Mouse (Mus musculus): ENCODE data around the gene Elmod1.
"Not testable (repeated sequence)": the region's sequence is repeated elsewhere in the genome, so short reads cannot be mapped to it uniquely, and the experiment has no call there.

Elmod1 gene

DNA sequence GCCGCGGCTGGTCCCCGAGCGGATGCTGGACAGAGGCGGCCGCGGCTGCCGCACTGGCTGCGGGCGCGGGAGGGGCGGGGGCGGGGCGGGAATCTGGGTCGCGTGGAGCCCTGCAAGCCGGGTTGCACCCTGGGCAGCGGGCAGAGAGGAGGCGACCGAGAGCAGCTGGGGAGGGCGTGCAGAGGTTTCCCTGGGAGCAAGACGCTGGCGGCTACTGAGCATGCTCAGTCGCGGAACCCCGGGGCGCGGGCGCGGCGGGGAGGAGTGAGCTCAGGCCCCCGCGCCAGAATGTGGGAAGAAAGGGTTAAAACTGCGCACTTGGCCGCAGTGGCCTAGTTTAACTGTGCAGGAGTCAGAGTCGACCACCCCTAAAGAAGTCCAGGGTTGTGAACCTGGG is at the start of gene Elmod1:
Elmod1 (minus strand) TSS at position 180 of the 397 bp plus-strand sequence.
- DNase-seq (ENCODE audit: low spot score in 2 of 2), result peak; percentile 49 to 69

DNA sequence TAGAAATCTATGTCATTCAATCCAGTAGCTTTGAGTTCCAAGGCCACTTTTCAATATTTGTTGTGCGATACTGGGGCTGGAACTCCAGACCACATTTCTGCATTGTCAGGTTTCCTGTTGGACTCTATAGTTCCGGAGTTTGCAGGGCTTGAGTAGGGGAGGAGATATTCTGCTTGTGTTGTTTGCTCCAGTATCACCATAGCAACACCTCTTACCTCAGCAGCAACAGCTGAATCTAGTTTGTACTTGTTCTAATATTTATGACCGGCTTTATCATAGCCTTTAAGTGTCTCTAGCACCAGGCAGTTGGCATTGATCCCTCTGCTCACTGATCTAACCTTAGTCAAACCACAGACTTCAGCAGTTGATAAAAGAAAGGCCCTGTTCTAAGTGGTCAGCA is 47.7 kb upstream of the Elmod1 start:
- DNase-seq (ENCODE audit: low spot score in 2 of 2), result no peak

DNA sequence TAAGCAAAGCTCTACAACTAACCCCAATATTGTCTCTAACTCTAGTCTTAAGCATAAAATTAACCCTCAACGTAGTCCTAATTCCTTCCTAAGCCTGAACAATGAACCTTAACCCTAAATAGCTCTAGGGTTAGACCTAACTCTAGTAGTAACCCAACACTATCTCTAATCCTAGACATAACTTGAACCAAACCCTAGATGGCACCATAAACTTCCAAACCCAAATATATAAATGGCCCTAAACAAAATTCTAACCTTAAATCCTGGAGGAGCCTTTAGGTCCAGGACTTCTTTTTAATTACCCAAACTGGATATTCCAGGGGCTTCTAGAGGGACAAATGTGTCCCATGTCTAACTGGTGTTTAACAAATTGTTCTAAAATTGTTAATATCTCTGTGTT is 19.4 kb upstream of the Elmod1 start:
- DNase-seq (ENCODE audit: low spot score in 2 of 2), result no peak

DNA sequence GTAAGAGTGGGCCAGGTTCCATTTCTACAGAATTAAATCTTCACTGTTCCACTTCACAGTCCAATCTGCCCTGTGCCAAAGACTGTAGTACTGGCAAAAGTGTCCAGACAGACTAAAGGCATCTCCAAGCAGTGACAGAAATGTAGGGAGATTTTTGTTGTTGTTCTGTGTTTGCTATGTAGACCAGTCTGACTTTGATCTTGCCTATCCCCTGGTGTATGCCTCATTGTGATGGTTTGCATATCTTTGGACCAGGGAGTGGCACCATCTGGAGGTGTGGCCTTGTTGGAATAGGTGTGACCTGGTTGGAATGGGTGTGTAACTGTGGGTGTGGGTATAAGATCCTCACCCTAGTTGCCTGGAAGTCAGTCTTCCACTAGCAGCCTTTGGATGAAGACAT is 17.5 kb upstream of the Elmod1 start:
- not testable (repeated sequence) for DNase-seq (ENCODE audit: low spot score in 2 of 2)

DNA sequence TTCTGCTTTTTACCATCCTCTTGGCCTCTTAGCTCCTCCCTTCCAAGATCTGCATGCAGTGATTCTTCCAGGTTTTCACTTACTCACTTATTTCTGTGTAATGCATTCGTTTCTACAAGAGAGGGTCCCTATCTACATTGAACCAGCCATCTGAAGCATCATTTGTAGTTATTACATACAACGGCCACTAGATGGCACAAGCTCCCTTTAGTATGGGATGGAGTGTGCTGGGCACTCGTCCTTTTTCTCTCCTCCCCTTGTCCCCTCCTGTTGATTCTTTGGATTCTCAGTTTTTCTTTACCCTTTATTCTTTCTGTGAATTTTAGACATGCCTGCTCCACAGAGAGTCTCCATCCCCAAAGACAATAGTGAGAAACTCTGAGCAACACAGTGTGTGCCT is 15.8 kb upstream of the Elmod1 start:
- peak in 1 of 2 experiments; percentile 23 for DNase-seq (ENCODE audit: low spot score in 2 of 2)

DNA sequence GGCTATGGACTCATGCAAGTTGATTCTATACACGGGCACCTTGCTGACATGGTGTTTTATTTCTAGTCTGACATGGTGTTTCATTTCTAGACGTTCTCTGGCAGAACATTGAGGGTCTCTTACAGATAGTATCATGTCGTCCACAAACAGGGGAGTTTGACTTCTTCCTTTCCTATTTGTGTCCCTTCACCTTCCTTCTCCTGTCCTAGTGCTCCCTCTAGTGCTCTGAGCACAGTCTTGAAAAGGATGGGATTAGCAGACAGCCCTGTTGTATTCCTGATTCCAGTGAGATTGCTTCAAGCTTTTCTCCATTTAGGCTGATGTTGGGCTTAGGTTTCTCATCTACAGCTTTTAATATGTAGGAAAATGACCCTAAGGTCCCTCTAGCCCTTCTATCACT is 11.9 kb upstream of the Elmod1 start:
- DNase-seq (ENCODE audit: low spot score in 2 of 2), result peak in 1 of 2 experiments; percentile 31

DNA sequence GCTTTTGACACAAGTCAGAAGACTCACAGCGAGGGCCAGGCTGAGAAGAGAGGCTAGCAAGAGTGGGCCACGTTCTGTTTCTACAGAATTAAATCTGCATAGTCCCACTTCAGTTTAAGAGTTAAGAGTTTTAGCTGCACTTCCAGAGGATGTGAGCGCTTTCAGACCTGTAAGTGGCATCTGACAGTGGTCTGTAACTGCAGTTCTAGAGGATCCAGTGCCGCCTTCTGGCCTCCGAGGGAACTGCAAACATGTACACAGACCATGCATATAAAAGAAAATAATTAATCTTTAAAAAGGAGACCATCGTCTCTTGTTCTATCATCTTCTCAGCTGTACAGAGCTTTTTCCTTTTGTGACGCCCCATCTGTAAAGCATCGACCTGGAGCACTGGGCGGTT is 9.8 kb upstream of the Elmod1 start:
- DNase-seq (ENCODE audit: low spot score in 2 of 2), result peak in 1 of 2 experiments; percentile 43

DNA sequence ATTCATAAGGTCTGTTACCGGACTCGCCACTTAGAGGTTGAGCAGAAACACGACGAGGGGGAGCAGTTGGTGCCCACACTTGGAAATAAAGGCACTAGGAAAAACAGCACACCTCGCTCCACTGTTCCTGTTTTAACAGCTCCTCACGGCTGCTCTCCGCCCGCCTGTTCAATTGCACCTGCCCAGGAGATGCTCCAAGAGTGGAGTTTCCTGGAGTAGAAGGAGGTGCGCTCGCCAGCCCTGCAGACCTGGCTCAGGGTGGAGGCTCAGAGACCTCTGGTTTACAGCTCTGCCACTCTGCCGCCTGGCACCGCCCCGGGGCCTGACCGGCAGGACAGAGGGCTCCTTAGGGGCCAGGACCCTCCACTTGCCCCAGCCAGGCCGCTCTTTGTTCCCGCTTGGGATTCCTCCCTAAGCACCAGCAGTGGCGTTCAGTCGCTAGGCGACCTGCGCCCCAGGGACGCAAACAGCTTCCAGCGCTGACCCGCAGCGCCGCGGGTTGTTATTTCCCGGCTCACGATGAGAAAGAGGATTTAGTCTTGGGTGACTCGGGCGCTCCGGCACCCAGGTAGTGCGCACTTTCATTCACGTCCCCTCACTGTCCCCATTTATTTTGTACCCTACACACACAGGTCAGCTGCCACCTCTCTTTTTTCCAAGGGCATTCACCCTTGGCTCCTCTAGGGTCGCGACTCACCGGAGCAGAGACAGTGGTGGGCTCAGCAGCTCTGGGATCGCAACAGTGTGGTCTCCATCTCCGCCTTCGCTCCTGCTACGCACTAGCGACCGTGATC is 576 bp downstream of the Elmod1 start:
- DNase-seq (ENCODE audit: low spot score in 2 of 2), result peak in 1 of 2 experiments; percentile 21

DNA sequence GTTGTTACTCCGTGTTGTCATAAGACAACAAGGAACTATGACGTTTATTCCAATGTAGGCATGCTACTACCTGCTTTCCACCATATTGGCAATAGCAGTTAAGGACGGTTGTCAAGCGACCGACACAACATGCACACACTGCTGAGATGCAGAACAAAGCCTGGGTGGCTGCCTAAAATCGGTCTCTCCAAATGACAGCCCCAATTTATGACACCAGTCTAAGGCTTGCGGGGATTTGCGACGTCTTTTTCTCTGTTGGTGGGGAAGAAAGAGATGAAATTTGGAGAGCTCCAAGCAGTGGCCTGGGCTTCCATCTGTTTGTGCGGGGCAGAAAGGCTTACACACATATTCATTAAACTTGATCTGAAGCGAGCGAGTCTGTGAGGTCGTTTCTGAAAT is 1.2 kb downstream of the Elmod1 start:
- DNase-seq (ENCODE audit: low spot score in 2 of 2), result peak in 1 of 2 experiments; percentile 26

DNA sequence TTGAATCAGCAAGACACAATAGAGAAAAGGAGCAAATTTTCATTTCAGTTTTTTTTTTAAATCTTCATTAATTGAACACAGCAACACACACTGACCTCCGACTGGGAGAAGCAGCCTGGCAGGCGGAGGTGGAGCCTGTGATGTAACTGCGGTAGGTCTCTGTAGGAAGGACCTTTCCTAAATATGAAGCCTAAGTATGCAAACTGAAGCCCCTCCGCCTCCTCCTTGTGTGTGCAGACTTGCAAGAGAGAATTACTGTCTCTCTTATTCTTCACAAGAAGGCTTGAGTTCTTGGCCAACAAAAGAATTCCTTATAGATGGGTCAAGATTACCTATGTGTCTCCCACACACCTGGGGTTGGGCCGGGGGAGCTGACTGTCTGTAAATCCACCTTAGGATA is 1.9 kb downstream of the Elmod1 start:
- DNase-seq (ENCODE audit: low spot score in 2 of 2), result no peak

DNA sequence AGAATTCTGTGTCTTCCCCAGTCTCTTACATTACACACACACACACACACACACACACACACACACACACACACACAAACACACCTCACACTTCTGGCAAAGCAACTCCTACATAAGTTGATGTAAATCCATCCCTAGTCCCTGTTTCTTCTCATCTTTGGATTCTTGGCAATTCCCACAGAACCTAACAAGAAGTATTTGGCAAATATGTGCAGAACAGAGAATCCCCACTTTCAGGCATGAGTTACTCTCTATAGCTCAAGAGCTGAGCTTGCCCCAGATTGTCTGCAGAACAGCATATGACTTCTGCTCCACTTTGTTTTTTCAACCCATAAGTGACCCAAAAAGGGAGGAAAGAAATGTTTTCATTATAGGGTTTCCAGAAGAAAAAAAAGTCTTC is 2.7 kb downstream of the Elmod1 start:
- no peak for DNase-seq (ENCODE audit: low spot score in 2 of 2)

DNA sequence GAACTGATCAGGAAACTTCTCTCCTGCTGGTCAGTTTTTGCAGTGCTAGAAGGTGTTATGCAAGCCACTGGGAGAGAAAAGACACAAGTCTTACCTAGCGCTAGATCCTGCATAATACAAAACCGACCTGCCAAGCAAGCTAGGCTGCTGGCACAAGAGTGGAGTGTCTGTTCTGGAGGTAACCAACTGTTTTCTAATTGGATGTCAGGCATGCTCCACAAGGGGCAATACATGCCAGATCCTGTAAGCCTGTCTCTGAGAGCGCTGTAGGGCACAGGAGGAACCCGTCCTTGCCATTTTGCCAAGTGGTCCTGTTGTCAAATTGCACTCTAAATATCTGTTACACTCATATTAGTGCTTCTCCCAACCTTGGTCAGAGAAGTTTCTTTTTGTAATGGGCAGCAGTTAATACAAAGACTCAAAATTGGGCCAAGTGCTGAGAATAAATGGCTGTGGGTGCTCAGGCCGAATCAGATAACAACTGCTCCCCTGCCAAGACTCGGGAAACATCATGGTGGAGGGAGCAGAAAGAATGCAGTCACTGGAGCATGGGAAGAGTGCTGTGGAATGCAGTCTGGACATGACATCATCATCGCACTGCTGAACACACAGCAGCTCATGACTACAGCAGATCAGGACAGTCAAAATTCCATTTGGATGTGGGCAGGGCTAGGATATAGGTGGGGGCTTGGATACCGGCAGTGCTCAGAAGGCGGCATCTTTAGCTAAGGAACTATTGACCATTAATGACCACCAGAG is 7.3 kb downstream of the Elmod1 start:
- no peak for DNase-seq (ENCODE audit: low spot score in 2 of 2)

DNA sequence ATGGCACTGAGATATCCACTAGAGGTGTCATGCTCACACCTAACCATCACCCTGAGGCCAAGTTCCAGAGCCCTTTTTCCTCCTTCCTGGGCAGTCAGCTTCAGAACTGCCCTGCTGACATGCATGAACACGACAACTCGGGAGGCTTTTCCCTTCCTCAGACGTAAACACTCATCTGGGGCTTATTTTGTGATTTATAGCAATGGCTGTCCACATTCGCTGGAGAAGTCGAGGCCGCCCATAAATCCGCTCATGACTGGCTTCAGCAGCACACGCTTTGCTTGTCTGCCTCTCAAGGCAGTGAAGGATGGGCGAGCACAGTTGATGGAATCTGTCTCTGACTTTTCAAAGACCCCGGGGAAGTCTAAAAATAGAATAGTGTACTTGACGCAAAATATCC is 18.1 kb downstream of the Elmod1 start:
- DNase-seq (ENCODE audit: low spot score in 2 of 2), result no peak

DNA sequence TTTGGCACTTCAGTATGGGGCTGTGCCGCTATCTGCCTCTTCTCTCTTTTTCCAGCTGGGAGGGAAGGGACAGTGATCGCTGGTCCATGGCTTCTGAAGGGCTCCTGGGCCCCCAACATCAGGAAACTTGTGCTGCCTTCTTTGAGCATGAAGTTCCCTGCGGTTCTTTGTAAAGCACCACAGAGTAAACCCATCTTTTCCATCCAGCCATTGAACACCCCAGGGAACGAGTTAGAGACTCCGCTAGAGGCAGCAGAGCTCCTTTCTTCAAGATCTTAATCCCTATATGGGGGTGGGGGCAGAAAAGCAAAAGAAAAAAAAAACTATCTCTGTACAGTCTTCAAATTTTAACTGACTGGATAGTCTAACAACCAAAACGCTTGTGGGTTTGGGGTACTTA is 20.2 kb downstream of the Elmod1 start:
- DNase-seq (ENCODE audit: low spot score in 2 of 2), result no peak

DNA sequence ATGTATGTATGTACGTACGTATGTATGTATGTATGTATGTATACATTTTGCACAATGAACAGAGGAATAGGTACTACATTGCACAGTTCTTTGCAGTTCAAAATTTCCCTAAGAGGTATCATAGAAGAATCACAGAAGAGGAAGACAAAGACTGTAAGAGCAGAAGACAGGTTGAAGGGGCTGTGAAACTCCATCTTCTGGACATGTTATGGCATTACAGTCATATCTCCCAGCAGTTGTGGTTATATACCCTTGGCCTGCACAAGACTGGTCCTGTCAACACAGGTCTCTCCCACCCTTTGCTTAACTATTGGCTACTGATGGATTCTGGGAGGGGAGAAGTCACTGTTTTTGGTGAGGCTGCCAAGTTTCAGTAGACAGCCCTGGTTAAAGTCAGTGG is 27.6 kb downstream of the Elmod1 start:
- no peak for DNase-seq (ENCODE audit: low spot score in 2 of 2)

DNA sequence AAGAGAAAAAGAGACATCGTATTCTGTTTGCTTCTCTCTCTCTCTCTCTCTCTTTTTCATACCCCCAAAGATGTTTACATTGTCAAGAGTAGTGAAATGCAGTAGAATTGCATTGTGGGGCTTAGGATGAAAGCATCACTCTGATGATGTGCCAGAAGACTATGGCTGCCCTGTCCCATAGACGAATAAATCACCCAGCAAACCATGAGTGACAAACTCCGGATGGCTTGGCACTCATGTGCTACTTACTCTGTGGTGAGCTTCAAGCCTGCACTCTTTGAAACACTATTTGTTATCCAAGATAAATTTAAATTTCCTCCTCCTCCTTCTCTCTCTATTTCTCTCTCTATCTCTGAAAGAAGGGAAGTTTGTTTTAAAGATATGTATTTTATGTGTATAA is 36.5 kb downstream of the Elmod1 start:
- DNase-seq (ENCODE audit: low spot score in 2 of 2), result no peak

DNA sequence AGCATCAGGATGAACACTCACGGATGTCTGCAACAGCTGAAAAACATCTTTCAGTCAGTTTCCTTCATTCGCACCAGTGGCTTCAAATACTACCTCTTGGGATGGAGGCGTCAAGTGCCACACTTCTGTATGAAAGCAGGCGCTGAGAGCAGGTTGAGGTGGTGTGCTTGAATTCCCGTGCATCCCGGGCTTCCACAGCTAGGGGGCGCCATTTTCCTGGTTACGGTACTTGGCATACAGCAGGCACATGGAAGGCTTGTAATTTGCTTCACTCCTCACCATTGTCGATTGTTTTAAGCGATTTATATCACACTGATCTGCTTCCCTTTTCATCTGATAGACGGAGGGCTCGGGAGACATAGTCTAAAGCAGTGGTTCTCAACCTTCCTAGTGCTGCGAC is 40.9 kb downstream of the Elmod1 start:
- peak; percentile 48 to 60 for DNase-seq (ENCODE audit: low spot score in 2 of 2)

DNA sequence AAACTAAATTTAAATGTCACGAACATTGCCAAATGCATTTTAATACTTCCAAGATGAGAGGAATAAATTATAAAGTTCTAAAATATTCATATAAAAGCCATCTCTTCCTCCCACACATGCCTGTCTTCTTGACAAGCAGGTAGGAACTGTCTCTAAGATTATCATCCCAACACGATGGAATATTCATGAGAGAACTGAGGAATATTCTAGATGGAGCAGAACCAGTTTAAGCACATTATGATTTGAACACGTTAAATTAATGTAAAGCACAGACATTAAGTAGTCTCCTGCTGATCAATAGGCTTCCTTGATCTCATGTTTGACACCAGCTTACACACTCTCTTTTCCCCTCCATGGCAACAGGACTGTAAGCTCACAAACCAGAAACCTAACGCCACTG is 41.7 kb downstream of the Elmod1 start:
- no peak for DNase-seq (ENCODE audit: low spot score in 2 of 2)

DNA sequence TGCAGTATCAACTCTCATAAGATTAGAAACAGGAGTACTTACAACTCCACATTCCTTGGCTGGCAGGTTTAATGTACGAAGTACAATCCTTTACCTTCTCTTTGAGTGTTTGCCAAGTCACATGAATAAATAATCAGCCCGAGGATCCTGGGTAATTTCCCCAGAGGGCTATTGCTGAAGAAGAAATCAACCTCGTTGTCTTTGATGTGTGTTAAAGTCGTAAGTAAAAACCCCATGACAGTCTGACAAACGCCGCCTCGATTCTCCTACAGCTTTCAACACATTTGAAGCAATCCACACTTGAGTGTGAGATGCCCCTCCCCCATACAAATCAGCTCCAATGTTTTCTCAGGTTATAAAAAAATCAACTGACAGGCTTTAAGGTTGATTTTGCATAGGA is 44.2 kb downstream of the Elmod1 start:
- DNase-seq (ENCODE audit: low spot score in 2 of 2), result no peak

DNA sequence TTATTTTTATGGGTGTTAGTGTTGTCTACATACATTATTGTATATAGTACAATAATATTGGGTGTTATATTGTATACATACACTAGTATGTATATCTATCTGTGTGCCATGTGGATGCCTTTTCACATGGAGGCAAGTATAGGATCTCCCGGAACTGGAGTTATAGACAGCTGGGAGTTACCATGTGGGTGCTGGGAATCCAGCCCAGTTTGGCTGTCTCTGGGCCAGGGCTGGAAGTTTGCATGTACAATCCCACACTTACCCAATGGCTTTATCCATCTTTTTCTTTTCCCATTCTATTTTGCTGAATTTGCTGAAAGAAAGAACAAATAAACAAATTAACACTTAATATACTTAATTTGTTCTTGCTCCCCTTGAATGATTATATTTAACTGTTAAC is 54.0 kb downstream of the Elmod1 start:
- no peak for DNase-seq (ENCODE audit: low spot score in 2 of 2)

DNA sequence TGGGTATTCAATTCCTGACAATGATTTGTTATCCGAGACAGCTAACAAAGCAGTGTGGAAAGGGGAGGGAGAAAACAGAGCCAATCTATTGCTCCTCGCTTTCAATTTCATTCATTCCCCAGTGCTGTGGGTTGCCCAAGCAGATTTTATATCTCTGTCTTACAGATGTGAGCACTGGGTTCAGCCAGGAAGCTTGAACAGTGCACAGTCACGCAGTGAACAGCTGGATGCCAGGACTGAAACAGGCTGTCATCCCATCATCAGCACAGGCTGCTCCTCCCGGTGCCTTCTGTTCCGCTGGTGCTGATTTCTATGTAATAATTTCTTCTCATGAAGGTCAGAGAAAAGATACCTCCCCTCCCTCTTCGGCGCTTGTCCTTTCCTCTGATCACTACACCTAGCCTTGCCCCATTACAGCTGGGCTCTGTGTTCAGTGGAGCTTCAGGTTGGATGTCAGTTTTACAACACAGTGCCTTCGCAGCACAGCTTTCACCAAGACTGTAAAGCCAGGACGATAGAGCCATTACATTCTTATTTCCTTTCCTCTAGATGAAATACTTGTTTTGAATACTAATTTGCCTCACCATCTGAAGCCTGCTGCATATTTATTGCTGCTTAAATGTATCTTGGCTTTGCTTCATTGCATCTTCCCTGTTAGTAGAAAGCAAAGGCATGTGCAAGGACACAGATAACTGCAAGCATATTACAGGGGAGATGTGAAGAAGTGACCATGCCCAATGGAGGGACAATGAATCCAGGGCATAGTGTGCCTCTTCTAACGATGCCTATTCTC is 59.0 kb downstream of the Elmod1 start:
- DNase-seq (ENCODE audit: low spot score in 2 of 2), result no peak

DNA sequence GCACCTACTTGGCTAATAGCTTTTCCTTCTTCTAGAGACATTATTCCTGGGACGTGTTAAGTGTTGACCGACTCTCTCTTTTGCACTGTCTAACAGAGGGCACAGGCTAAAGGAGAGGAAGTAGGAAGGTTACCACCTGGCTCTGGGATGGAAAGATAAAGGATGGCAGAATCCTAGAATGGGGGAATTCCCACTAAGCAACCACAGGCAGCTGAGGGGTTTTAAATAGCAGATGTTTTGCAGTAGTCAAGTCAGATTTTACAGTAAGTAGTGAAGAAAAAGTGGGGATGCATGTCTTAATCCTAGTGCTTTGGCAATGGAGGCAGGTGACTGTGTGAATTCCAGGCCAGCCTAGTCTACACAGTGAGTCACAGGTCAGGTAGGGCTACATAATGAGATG is 64.3 kb downstream of the Elmod1 start:
- DNase-seq (ENCODE audit: low spot score in 2 of 2), result no peak
